Mouse (Mus musculus): ENCODE results near the gene Ski.

DNA sequence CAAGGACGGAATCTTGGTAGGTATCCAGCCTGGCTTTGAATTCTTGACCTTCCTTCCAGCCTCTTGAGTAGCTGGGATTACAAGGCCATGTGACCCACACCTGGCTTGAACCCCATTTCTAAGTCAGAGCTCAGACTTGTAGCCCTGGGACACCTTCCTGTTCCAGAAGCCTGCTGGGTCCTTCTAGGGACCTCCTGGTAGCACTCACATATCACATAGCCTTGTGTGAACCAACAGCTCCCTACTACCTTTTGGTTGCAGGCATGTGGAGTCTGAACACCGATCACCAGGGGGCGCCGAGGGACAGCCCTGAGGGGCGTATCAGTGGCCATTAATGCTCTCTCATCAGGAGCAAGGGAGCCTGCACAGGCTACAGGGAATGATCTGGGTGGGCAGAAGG lies 46.0 kb upstream of the Ski start:
- TF ChIP-seq CTCF (IDR thresholded peaks at IDR 0.05; ENCODE audit: extremely low read depth, insufficient read depth, insufficient read length, insufficient replicate concordance), result peak; percentile 22; the same call in 1 of the 2 replicates
- no peak for TF ChIP-seq POLR2A (IDR thresholded peaks at IDR 0.05; ENCODE audit: low read depth, low read length)
